Mouse (Mus musculus): ENCODE results near the gene Dtx4. TPM values are rescaled to one million over a fixed set of nuclear protein-coding genes. Genes with fewer than 3 reads are reported as not detected.

The Dtx4 gene
- 5.4 TPM for polyA plus RNA-seq (2014; fragmentation: Illumina TruSeq; extraction: RNeasy Lipid Tissue Mini Kit (QIAGEN cat#74804); ENCODE audit: low read depth, low replicate concordance)

DNA sequence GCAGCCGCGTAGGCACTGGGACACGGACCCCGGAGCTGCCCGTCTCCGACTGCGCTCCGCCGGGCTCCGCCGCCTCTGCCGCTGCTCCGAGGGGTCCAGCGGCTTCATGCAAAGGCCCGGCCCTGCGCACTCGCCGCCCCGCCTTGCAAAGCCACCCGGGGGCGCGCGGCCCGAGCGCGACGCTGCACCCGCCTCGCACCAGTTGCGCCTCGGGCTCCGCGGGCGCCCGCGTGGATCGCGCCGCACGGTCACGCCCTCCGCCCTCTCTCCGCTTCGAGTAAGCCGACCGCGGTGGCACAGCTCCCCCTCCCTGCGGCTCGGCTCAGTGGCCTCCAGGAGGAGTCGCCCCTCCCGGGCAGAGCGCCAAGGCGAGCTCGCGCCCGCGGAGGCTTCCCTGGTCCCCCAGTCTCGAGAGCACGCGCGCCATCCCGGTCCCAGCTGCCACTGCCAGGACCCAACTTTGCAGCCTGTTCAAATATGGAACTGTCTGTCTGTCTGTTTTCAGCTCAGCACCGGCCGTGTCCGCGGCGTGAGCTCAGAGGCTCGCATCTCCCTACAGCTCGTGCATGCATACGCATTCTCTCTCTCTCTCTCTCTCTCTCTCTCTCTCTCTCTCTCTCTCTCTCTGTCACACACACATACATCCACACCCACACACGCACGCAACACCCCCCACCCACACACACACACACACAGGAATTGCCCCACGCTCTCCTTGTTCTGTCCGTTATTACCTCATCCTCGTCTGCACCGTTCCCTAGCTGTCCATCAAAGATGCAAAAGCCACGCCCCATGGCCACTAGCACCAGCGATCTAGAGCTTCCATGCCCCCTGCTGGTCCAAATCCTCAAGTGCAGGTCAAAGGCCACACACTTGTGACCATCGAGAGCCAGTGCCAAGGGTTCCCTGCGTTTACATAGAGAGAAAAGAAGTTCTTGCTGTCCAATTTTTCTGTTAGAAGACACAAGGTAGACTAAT lies at the start of gene Dtx4:
Dtx4 (minus strand) TSS at position 85 of the 978 bp plus-strand sequence.

DNA sequence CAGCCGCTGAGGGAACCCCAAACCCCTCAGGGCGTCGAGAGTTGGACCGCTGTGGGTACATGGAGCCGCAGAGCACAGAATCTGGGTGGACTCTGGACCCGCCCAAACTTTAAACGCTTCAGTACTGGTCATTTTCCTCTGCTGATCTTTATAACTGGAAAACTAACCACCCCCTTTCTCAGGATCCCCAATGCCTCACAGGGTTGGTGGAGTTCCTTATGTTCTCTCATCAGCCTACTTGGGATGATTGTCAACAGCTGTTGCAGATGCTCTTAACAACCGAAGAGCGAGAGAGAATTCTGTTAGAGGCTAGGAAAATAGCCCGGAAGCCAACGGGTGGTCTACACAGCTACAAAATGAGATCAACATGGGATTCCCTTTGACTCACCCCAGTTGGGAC lies 44.2 kb upstream of the Dtx4 start, which contains the start of gene Fam111a:
Fam111a (plus strand) TSS at position 301 of the 400 bp plus-strand sequence.

DNA sequence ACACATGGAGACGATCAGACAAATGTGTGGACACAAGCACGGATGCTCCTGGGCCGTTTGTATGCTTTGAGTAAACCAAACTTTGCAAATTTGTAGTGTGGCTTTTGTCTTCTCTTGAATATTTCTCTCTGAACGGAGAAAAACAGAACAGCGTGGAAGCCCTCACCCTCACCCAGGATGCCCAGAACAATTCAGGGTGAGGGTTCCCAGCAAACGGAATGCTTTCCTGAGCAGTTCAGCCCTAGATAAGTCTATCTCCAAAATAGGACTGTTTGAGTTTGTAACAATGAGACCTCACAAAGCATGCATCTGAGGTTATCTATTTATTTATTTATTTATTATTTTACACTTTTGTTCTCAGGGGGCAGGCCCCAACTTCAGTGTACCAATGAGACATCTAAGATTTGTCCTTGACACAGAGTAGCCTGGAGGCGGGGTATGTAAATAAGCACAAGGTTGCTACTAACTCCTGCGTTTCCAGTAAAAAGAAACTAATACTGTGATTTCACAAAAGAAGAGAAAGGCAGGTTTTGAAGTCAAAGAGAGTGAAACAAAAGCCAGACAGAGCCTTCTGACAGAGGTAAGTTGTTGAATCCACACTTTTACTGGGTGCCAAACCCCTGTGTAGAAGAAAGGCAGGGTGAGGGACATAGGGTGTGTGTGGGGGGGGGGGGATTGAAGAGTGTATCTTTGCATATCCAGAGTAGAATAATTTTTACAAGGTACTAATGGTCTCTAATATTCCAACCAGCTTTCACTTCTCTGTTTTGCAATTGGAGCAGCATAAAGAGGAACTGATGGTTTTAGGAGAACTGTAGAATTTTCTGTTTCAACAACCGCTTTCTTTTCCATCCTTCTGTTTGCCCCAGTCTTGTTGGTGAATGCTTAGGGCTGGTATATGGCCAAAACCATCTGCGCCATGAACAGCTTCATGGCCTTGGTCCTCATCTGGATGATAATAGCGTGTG lies 40.7 kb downstream of the Dtx4 start, which contains the start of gene Mpeg1:
Mpeg1 (plus strand) TSS at position 498 of the 968 bp plus-strand sequence.

DNA sequence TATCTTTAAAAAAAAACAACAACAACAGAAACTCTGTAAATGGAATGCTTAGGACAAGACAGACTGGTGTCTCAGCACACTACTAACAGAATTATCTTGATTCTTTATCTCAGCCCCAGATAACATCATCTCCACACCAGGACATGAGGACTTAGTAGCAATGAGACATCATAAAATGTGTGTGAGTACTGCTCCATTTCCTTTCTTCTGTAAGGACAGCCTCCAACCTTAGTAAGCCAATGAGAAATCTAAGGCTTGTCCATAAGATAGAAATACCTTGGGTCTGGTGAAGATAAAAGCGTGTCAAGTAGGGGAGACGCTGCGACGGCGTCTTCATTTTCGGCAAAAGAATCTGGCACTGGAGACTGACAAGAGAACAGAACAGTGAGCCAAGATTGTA lies 73.6 kb downstream of the Dtx4 start, which contains the start of gene Pfpl:
Pfpl (plus strand) TSS at position 301 of the 400 bp plus-strand sequence.

DNA sequence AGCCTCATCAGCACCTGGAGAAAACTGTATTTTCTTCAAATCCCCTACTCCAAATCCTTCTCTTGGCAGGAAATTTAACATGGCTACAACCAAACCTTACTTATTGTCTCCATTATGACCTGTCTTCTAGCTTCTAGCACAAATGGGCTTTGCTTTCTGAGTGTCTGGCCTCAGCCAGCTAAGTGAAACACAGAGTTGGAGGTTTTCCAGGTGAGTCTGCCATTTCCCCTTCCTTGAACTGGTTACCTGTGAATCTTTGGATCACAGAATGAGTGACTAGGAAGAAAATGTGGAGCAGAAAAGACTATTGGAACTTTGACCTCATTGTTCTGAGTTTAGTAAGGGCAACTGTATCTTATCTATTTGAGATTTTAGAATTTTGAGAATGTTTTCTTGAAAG lies 83.9 kb downstream of the Dtx4 start, which contains the start of gene Olfr1441:
Olfr1441 (plus strand) TSS at position 73 of the 400 bp plus-strand sequence.

Other genes starting within 250 kb of the Dtx4 start
- gene Olfr235, start 240.4 kb downstream of the Dtx4 start, polyA plus RNA-seq (2014; fragmentation: Illumina TruSeq; extraction: RNeasy Lipid Tissue Mini Kit (QIAGEN cat#74804); ENCODE audit: low read depth, low replicate concordance) = not detected
- not detected for gene Olfr1434, start 221.6 kb downstream of the Dtx4 start, polyA plus RNA-seq (2014; fragmentation: Illumina TruSeq; extraction: RNeasy Lipid Tissue Mini Kit (QIAGEN cat#74804); ENCODE audit: low read depth, low replicate concordance)
- not detected for gene Olfr1436, start 202.3 kb downstream of the Dtx4 start, polyA plus RNA-seq (2014; fragmentation: Illumina TruSeq; extraction: RNeasy Lipid Tissue Mini Kit (QIAGEN cat#74804); ENCODE audit: low read depth, low replicate concordance)
- gene Olfr1437, start 176.4 kb downstream of the Dtx4 start, polyA plus RNA-seq (2014; fragmentation: Illumina TruSeq; extraction: RNeasy Lipid Tissue Mini Kit (QIAGEN cat#74804); ENCODE audit: low read depth, low replicate concordance) = not detected
- gene Olfr1438-ps1, start 165.5 kb downstream of the Dtx4 start, polyA plus RNA-seq (2014; fragmentation: Illumina TruSeq; extraction: RNeasy Lipid Tissue Mini Kit (QIAGEN cat#74804); ENCODE audit: low read depth, low replicate concordance) = not detected
- not detected for gene Olfr1440, start 114.2 kb downstream of the Dtx4 start, polyA plus RNA-seq (2014; fragmentation: Illumina TruSeq; extraction: RNeasy Lipid Tissue Mini Kit (QIAGEN cat#74804); ENCODE audit: low read depth, low replicate concordance)
- gene Olfr1441, start 84.0 kb downstream of the Dtx4 start, polyA plus RNA-seq (2014; fragmentation: Illumina TruSeq; extraction: RNeasy Lipid Tissue Mini Kit (QIAGEN cat#74804); ENCODE audit: low read depth, low replicate concordance) = not detected
- not detected for gene Pfpl, start 73.5 kb downstream of the Dtx4 start, polyA plus RNA-seq (2014; fragmentation: Illumina TruSeq; extraction: RNeasy Lipid Tissue Mini Kit (QIAGEN cat#74804); ENCODE audit: low read depth, low replicate concordance)
- gene Mpeg1, start 40.7 kb downstream of the Dtx4 start, polyA plus RNA-seq (2014; fragmentation: Illumina TruSeq; extraction: RNeasy Lipid Tissue Mini Kit (QIAGEN cat#74804); ENCODE audit: low read depth, low replicate concordance) = 3.8 TPM
- gene Fam111a, start 44.3 kb upstream of the Dtx4 start, polyA plus RNA-seq (2014; fragmentation: Illumina TruSeq; extraction: RNeasy Lipid Tissue Mini Kit (QIAGEN cat#74804); ENCODE audit: low read depth, low replicate concordance) = 5.0 TPM
- gene Gm4952, start 98.5 kb upstream of the Dtx4 start, polyA plus RNA-seq (2014; fragmentation: Illumina TruSeq; extraction: RNeasy Lipid Tissue Mini Kit (QIAGEN cat#74804); ENCODE audit: low read depth, low replicate concordance) = not detected
- gene Glyat, start 131.9 kb upstream of the Dtx4 start, polyA plus RNA-seq (2014; fragmentation: Illumina TruSeq; extraction: RNeasy Lipid Tissue Mini Kit (QIAGEN cat#74804); ENCODE audit: low read depth, low replicate concordance) = 0.13 TPM
- not detected for gene Olfr1442, start 169.0 kb upstream of the Dtx4 start, polyA plus RNA-seq (2014; fragmentation: Illumina TruSeq; extraction: RNeasy Lipid Tissue Mini Kit (QIAGEN cat#74804); ENCODE audit: low read depth, low replicate concordance)
- not detected for gene Olfr1443, start 176.7 kb upstream of the Dtx4 start, polyA plus RNA-seq (2014; fragmentation: Illumina TruSeq; extraction: RNeasy Lipid Tissue Mini Kit (QIAGEN cat#74804); ENCODE audit: low read depth, low replicate concordance)
- gene Keg1, start 194.3 kb upstream of the Dtx4 start, polyA plus RNA-seq (2014; fragmentation: Illumina TruSeq; extraction: RNeasy Lipid Tissue Mini Kit (QIAGEN cat#74804); ENCODE audit: low read depth, low replicate concordance) = not detected